Mouse (Mus musculus) liver, adult 2 months (tissue): ENCODE measurements around the gene Mia.

Experiments used
- CTCF ChIP-seq: fragments of 200-500 bp; IDR thresholded peaks from 2 replicates; pipeline ENCODE4 v1.5.1; 2011; ENCODE audit warnings: low read depth, low read length, control low read depth
- POLR2A ChIP-seq: fragments of 200-500 bp; IDR thresholded peaks from 2 replicates; pipeline ENCODE4 v1.6.1; 2011; ENCODE audit warnings: low read length, control low read depth; ENCODE audit not compliant: insufficient read depth; ENCODE audit errors: extremely low read depth

DNA sequence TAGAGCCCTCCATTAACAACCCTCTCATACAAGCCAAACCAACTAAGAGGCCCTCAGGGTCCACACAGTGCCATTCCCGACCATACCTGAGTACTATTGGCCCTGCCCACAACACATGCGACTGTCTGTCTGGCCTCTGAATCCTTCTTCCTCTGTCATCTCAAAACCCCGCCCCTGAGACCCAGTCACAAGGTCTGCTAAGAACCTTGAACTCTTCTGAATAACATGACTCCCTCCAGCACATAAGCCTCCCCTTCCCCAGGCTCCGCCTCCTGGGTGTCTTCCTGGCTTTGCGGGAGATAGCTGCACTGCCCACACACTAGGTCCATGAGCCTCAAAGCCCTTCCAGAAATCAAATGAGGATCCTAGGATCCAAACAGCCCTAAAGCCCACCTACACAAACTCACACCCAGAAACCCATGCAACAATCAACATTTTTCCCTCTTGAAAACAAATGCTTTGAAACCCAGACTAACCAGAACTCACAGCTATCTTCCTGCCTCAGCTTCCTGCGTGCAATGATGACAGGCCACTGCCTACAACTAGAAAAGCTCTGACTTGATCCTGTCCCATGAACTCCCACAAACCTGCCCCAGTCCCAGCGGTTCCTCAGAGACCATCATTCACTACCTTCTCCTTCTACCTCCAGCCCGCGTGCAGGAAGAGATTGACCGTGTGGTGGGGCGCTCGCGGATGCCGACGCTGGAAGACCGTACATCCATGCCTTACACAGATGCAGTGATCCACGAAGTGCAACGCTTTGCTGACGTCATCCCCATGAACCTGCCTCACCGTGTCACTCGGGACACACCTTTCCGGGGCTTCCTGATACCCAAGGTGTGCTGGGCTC lies 50.2 kb downstream of the Mia start:
- TF ChIP-seq POLR2A = no peak
- no peak for TF ChIP-seq CTCF
